Mouse (Mus musculus) ES-Bruce4 (cell line): ENCODE measurements around the gene 1700069L16Rik. TPM values are rescaled to one million over a fixed set of nuclear protein-coding genes. Genes with fewer than 3 reads are reported as not detected.

ENCODE experiments used
- H3K27ac ChIP-seq: 2 replicates; pipeline ENCODE4 v1.5.1; 2012; ENCODE audit warnings: low read length, inconsistent platforms; ENCODE audit not compliant: insufficient read depth
- H3K27me3 ChIP-seq: 2 replicates; pipeline ENCODE4 v1.6.1; 2012; ENCODE audit warnings: mild to moderate bottlenecking, low read length, inconsistent platforms; ENCODE audit not compliant: control insufficient read depth, poor library complexity, insufficient read depth, severe bottlenecking
- H3K36me3 ChIP-seq: 2 replicates; pipeline ENCODE4 v1.6.1; 2012; ENCODE audit warnings: inconsistent platforms, mild to moderate bottlenecking, low read length, moderate library complexity; ENCODE audit not compliant: control insufficient read depth, poor library complexity, insufficient read depth, severe bottlenecking
- H3K4me1 ChIP-seq: one replicate; pipeline ENCODE4 v1.8.1; 2011; ENCODE audit warnings: low read length; ENCODE audit not compliant: control insufficient read depth, insufficient read depth
- H3K4me3 ChIP-seq: 2 replicates; pipeline ENCODE4 v1.5.1; 2011; ENCODE audit warnings: low read depth, mild to moderate bottlenecking, low read length
- H3K9ac ChIP-seq: 2 replicates; pipeline ENCODE4 v1.6.1; 2012; ENCODE audit warnings: low read depth, mild to moderate bottlenecking, inconsistent platforms; ENCODE audit not compliant: poor library complexity, severe bottlenecking
- H3K9me3 ChIP-seq: replicated peaks from 2 replicates; pipeline ENCODE4 v1.6.1; 2012; ENCODE audit warnings: mild to moderate bottlenecking, low read length, inconsistent platforms; ENCODE audit not compliant: control insufficient read depth, poor library complexity, insufficient read depth, severe bottlenecking
- CTCF ChIP-seq: IDR thresholded peaks from one replicate; pipeline ENCODE4 v1.8.1; 2011; ENCODE audit warnings: low read depth, low read length
- EP300 ChIP-seq: IDR thresholded peaks from 2 replicates; pipeline ENCODE4 v1.6.1; 2011; ENCODE audit warnings: low read depth, low read length; ENCODE audit not compliant: insufficient read depth
- POLR2A ChIP-seq: IDR thresholded peaks from one replicate; pipeline ENCODE4 v1.8.1; 2011; ENCODE audit warnings: low read length; ENCODE audit not compliant: insufficient read depth
- polyA plus RNA-seq: library from polyadenylated mRNA; stranded (reverse); fragments of >200 nt; gene quantifications from 2 replicates; pipeline ENCODE4 v1.2.4, GENCODE M21; 2011; ENCODE audit warnings: low read depth; ENCODE audit not compliant: missing spikeins, insufficient read depth, insufficient read length

Gene 1700069L16Rik
- polyA plus RNA-seq, 1 experiment, result not detected

DNA sequence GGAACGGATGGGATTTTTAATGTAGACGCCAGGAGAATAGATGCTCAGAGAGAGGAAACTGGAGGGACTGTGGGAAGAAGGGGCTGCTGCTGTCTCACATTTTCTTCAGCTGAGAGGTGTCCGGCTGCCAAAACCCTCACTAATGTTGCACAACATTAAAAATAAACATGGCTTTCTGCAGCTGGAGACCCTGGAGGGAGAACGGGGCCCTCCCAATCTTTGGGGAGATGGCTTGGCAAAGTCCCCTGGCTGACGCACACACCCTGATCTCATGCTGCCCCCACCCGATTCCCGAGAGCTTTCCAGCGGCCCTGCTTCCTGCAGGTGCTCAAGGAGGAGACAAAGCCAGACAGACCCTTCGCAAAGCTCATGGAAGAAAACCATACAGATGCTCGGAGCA, 63.7 kb downstream of the 1700069L16Rik start:
- Histone ChIP-seq H3K4me1 (peaks cover 3% of the 10 kb centered on the region), H3K36me3 (no peaks in the 10 kb centered on the region), H3K27ac (no peak overlapping the region), H3K4me3 (peak overlapping the region; percentile 40), H3K9me3 (0 out of 2 replicates have a peak, but pooled peaks cover 2% of the 10 kb centered on the region), H3K27me3 (no peaks in the 10 kb centered on the region), H3K9ac (peak overlapping the region; percentile 7; the same call in 1 of the 2 replicates)
- TF ChIP-seq CTCF (peak; percentile 34), POLR2A (no peak)

DNA sequence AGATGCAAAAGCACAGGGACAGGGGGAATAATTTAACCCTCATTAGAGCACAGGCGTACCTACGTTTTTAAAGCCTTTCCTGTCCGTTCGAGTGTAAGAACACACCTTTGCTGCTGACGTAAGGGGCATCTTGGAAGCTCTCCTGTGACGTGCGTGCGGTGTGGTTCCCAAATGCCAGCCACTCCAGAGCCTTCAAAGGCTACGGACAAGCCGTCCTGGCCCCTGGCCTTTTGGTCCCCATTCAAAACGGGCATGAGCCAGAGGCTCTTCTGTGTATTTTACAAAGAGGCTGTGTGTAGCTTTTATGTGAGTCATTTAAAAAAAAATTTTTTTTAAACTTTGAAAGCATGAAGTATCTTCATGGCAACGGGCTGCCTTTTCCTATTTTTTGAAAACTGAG, 69.8 kb downstream of the 1700069L16Rik start:
- Histone ChIP-seq H3K9me3 (no peaks in the 10 kb centered on the region), H3K36me3 (no peaks in the 10 kb centered on the region), H3K4me3 (no peak overlapping the region), H3K27me3 (no peaks in the 10 kb centered on the region), H3K27ac (no peak overlapping the region), H3K4me1 (peaks cover 6% of the 10 kb centered on the region), H3K9ac (no peak overlapping the region)
- TF ChIP-seq EP300, result no peak
- no peak for TF ChIP-seq CTCF
- TF ChIP-seq POLR2A, result no peak

DNA sequence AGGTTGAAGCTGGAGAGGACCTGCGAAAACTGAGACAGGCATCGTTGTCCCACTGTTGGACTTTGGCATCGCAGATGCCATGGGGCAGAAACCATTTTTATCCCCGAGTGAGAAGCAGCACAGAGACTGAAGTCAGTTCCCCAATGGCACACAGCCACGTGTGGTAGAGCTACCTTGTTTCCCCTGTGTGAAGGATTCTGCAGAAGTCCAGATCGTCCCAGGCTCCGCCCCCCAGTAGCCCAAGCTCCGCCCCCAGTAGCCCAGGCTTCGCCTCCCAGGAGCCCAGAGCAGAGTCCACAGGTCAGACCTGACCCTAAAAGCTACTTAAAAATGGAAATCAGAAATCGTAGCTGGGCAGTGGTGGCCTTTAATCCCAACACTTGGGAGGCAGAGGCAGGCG, 70.4 kb downstream of the 1700069L16Rik start:
- no peak overlapping the region for H3K9ac ChIP-seq
- H3K36me3 ChIP-seq, result no peaks in the 10 kb centered on the region
- TF ChIP-seq EP300 (no peak), POLR2A (no peak), CTCF (no peak)
- no peak overlapping the region for H3K27ac ChIP-seq
- no peaks in the 10 kb centered on the region for H3K27me3 ChIP-seq
- no peak overlapping the region for H3K4me3 ChIP-seq
- peaks cover 6% of the 10 kb centered on the region for H3K4me1 ChIP-seq
- no peaks in the 10 kb centered on the region for H3K9me3 ChIP-seq

DNA sequence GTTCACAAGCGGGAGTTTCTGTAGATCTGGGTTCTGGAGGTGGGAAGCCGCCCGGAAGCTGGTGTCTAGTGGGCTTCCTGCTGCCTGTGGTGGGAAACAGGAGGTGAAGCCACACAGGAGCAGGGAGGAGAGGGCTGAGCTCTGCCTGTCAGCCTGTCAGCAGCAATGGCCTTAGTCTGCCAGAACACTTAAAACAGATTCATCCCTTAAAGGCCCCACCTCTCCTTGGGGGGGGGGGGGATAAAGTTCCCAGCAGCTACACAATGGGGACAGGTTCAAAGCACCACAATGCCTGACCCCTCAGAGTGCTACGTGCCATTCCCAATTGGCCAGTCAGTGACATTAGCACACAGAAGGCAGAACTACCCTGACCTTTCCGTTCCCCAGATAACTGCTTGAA, 72.4 kb downstream of the 1700069L16Rik start:
- Histone ChIP-seq H3K4me1 (peaks cover 6% of the 10 kb centered on the region), H3K9ac (no peak overlapping the region), H3K9me3 (no peaks in the 10 kb centered on the region), H3K27ac (no peak overlapping the region), H3K36me3 (no peaks in the 10 kb centered on the region), H3K27me3 (no peaks in the 10 kb centered on the region), H3K4me3 (no peak overlapping the region)
- TF ChIP-seq POLR2A (no peak), CTCF (no peak), EP300 (peak; percentile 38; the same call in 1 of the 2 replicates)

DNA sequence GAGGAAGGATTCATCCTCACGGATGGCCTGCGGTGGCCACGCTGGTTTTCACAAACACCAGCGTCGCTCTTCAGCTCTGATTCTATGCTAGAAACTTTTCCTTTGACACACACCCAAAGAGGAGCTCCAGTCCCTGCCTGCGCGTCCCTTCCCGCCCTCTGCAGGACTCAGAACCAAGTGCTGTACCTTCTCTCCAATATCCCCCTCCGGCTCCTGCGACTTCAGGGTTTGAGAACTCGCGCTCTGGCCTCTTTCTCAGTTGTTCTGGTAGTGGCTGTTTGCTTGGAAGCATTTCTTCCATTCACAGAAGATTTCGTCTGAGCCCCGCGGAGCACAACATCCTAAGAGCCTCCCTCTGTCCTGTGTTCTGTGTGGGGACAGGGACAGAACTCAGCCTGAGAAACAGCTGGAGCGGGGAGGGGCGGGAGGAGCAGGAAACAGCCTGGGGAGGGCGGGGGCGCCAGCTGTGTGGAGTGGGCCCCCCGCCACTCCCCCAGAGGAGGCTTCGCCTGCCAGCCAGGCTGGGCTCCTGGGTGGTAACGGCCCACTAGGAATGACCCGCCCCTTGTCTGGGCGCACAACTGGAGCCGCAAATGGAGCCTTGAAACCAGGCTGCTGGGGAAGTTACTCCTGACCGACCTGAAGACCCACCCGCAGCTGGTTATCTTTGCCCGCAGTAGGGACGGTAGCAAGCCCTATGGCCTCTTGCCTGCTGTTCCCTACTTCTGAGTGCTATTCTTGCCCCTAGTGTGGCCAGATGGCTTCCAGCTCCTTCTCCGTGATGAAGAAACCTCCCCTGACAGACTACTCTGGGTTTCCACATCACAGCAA, 74.3 kb downstream of the 1700069L16Rik start, which contains the start of gene Cmklr1:
Gene Cmklr1 (minus strand): TSS at position 392 of the 831 bp plus-strand sequence.
- Histone ChIP-seq H3K4me1 (peaks cover 6% of the 10 kb centered on the region), H3K9me3 (no peaks in the 10 kb centered on the region), H3K9ac (peak within 1 kb of the TSS; percentile 15; the same call in 1 of the 2 replicates), H3K36me3 (no peaks in the 10 kb centered on the region), H3K27me3 (no peaks in the 10 kb centered on the region), H3K4me3 (peak within 1 kb of the TSS; percentile 33), H3K27ac (no peak within 1 kb of the TSS)
- no peak for TF ChIP-seq EP300
- no peak for TF ChIP-seq POLR2A
- no peak for TF ChIP-seq CTCF

DNA sequence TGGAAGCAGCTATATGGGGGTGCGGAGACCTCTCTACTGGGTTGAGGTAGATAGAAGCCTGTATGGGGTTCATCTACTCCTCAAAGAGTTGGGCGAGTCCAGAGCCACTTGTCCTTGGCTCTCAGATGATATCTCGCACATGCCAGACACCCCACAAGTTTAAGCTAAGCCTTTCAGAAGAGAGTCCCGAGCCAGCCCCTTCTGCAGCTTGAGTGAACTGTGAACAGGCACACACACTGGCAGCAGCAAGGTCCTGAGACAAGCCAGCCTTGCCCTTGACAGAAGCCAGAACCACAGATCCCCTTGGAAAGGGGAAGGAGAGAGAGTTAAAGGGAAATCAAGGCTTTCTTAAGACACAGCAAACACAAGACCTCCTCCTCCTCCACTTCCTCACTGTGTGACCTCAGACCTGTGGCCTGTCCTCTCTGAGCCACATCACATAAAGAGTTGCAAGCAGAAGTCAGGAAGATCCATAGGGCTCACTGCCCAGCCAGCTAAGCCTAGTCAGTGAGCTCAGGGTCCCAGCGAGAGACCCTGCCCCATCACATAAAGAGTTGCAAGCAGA, 75.8 kb downstream of the 1700069L16Rik start:
- Histone ChIP-seq H3K4me3 (no peak overlapping the region), H3K27ac (no peak overlapping the region)

More for the DNA sequence above, 75.8 kb downstream of the 1700069L16Rik start:
- TF ChIP-seq EP300, result no peak
- TF ChIP-seq CTCF, result no peak
- no peak for TF ChIP-seq POLR2A
- H3K4me1 ChIP-seq, result peaks cover 6% of the 10 kb centered on the region
- H3K9me3 ChIP-seq, result no peaks in the 10 kb centered on the region
- no peaks in the 10 kb centered on the region for H3K27me3 ChIP-seq
- no peaks in the 10 kb centered on the region for H3K36me3 ChIP-seq
- no peak overlapping the region for H3K9ac ChIP-seq
